Mouse (Mus musculus): Measurements from ENCODE around the gene Aqp2.

Aqp2 gene

DNA sequence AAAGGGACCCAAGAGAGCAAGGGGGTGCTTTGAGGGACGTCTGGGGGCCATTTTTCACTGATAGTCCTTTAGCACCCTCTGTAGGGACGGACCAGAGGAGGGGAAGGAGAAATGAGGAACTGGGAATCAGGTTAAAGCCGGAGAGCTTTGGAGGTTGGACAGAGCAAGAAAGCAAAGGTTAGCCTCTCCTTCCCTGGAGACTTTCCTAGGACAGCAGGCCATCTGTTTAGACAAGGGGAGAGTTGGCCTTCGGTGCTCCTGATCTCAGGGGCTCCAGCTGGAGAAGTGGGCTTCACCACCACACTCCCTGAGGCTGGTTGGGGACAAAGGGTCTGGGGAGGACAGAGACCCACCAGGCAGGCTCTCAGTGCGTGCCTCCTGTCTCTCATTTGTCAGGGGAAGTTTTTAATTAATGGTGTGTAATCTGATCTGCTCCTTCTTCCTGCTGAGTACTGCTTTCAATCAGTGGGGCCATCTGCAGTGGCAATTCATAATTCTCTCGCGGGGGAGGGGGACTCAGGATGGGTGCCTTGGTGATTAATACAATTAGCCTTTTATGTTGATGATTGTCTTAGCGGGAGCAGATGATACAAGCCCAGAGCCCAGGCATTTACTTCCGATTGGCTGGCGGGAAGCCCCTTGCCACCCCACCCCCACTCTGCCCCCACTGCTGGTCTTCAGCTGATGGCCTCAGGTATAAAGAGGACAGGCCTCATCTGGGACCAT, 28.7 kb downstream of the Aqp2 start:
- in situ Hi-C loops (cut with MboI; ENCODE audit: low pct_unique_long_range_greater_than_20kb in 1 of 2, low sequenced_read_pairs in 2 of 2, unreplicated experiment in 1 of 2) = no loop called here

GRCm38 (mm10) chr15:99608382-99609125, 29.7 kb downstream of the Aqp2 start:
- in situ Hi-C loops (cut with MboI; ENCODE audit: low pct_unique_long_range_greater_than_20kb in 1 of 2, low sequenced_read_pairs in 2 of 2, unreplicated experiment in 1 of 2) = no loop called here

DNA sequence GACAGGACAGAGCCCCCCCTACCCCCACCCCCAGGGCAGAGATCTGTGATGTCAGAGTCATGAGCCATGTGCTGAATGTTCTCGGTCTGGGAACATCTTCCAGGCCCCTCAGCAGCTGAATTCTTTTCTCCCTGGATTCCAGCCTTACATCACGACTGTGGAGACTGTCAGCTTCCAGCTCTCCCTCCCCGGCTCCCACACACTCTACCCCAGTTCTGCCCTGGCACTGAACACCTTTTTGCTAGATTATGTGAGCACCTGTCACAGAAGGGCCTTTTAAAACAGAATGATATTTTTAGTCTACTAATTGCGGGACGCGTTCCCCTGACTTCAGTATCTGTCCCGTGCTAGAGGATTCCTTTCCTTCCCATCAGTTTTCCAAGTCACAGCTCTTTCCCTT, 32.7 kb downstream of the Aqp2 start:
- in situ Hi-C loops (cut with MboI; ENCODE audit: low pct_unique_long_range_greater_than_20kb in 1 of 2, low sequenced_read_pairs in 2 of 2, unreplicated experiment in 1 of 2) = no loop called here

- in situ Hi-C loops (cut with MboI; ENCODE audit: low pct_unique_long_range_greater_than_20kb in 1 of 2, low sequenced_read_pairs in 2 of 2, unreplicated experiment in 1 of 2) = no loop called here
Observed at GRCm38 (mm10) chr15:99614273-99614672, 35.4 kb downstream of the Aqp2 start.

DNA sequence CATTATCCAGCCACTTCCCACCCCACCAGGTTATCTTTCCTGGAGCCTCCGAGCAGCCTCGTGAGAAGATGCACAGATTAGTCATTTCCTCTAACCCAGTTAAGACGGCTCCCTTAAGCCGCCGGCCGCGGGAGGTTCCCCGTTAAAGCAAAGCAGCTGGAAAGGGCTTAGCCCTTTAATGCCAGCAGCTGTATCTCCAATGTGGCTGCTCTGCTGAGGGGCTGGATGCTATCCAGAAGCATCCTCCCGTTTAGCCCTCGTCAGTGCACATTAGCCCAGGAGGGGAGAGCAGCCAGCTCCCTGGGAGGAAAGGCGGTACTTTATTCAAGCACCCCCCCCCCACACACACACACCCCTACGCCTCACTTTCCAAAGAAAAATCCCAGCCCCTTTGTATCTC, 35.9 kb downstream of the Aqp2 start:
- in situ Hi-C loops (cut with MboI; ENCODE audit: low pct_unique_long_range_greater_than_20kb in 1 of 2, low sequenced_read_pairs in 2 of 2, unreplicated experiment in 1 of 2) = no loop called here

DNA sequence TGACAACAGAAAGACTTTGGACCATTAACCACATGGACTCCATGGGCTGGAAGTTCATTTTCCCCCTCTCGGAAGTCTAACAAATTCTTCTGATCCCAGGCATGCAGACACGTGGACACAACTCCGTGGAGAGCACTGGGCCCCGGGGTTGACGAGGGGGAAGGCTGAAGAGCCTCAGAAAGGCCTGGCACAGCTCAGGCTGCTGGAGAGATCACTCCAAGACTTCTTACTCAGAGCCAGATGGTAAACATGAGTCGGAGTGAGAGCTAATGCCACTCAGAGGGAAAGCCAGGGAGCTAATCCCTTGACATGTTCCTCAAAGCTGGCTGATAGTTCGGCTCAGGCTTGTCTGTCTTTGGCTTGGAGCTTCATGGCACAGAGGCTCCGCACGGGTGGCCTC, 36.4 kb downstream of the Aqp2 start:
- in situ Hi-C loops (cut with MboI; ENCODE audit: low pct_unique_long_range_greater_than_20kb in 1 of 2, low sequenced_read_pairs in 2 of 2, unreplicated experiment in 1 of 2) = no loop called here

DNA sequence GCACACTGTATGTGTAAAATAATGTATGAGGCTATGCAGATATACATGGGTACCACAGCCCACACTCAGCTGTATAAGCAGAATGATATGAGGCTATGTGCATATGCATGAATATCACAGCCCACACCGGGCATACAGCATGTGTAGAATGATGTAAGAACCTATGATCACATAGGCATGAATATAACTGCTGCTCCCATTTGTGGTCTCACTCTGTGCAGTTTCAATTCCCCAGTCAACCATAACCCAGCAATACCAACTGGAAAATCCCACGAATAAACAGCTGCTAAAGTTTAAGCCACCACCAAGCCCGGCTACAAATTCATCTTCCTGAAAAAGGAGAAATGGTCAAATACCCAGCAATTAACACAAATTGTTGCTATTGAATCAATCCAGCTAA, 39.7 kb downstream of the Aqp2 start:
- in situ Hi-C loops (cut with MboI; ENCODE audit: low pct_unique_long_range_greater_than_20kb in 1 of 2, low sequenced_read_pairs in 2 of 2, unreplicated experiment in 1 of 2) = no loop called here

DNA sequence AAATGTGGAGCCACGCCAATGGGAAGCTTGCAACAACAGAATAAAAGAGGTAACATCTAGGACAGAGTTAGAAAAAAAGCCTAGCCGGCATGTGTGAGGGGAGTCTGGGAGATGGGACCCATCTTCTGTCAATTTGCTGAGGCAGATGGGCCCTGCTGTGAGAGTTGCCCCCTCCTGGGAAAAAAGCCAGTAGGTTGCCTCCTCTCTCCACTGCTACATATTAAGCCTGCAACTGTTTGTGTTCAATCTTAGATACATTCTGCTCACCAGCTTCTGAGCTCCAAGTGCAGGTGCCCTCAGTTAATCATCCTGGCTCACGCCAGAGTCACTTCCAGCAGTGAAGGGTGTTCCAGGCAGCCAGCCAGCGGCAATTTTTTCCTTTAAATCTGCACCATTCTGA, 41.0 kb downstream of the Aqp2 start:
- in situ Hi-C loops (cut with MboI; ENCODE audit: low pct_unique_long_range_greater_than_20kb in 1 of 2, low sequenced_read_pairs in 2 of 2, unreplicated experiment in 1 of 2) = no loop called here

DNA sequence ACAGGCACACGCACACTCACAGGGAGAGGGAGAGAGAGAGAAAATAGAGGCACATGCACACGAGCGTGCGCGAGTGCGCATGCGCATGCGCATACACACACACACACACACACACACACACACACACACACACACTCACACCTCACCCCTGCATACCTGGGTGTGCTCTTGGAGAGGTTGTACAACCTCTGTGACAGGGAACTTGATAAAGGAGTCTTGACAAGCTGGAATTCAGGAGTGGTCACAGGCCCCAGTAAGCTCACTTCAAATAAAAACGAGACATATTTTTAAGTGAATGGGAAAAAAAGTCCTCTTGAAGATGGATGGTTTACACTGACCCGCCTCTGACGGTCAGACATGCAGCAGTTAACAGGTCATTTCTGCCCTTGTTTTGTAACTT, 43.2 kb downstream of the Aqp2 start:
- in situ Hi-C loops (cut with MboI; ENCODE audit: low pct_unique_long_range_greater_than_20kb in 1 of 2, low sequenced_read_pairs in 2 of 2, unreplicated experiment in 1 of 2) = no loop called here

- in situ Hi-C loops (cut with MboI; ENCODE audit: low pct_unique_long_range_greater_than_20kb in 1 of 2, low sequenced_read_pairs in 2 of 2, unreplicated experiment in 1 of 2) = no loop called here
Observed at GRCm38 (mm10) chr15:99631618-99632017, 52.8 kb downstream of the Aqp2 start.

Measured in mouse embryonic stem cell (cell line).